Mouse (Mus musculus): ENCODE results near the gene Nat8f4. TPM values are rescaled to one million over a fixed set of nuclear protein-coding genes. Genes with fewer than 3 reads are reported as not detected.

Nat8f4 gene
- polyA plus RNA-seq, 1 experiment = 0.31 TPM

GRCm38 (mm10) chr6:85851062-85851773 lies 53.5 kb downstream of the Nat8f4 start:
- Histone ChIP-seq H3K27me3 (ENCODE audit: control insufficient read depth, insufficient read depth, insufficient read length) (peaks cover 26% of the 10 kb centered on the region), H3K4me3 (no peak overlapping the region), H3K4me2 (ENCODE audit: low read depth) (no peak overlapping the region), H3ac (ENCODE audit: control insufficient read depth, insufficient read length) (no peak overlapping the region), H3K79me2 (ENCODE audit: control insufficient read depth, insufficient read depth) (no peaks in the 10 kb centered on the region), H3K36me3 (ENCODE audit: control insufficient read depth, insufficient read depth) (no peaks in the 10 kb centered on the region)
- TF ChIP-seq MYOD1 (IDR thresholded peaks at IDR 0.05; ENCODE audit: control insufficient read depth in 1 of 3, insufficient read length in 2 of 3, low read depth in 2 of 3) = no peak
- no peak for TF ChIP-seq CEBPB (IDR thresholded peaks at IDR 0.05; ENCODE audit: insufficient read depth, poor library complexity, severe bottlenecking)
- no peak for TF ChIP-seq SRF (IDR thresholded peaks at IDR 0.05; ENCODE audit: control insufficient read depth, insufficient read length, low read depth)
- no peak for TF ChIP-seq TCF3 (IDR thresholded peaks at IDR 0.05; ENCODE audit: insufficient read length, low read depth)
- no peak for TF ChIP-seq MAX (IDR thresholded peaks at IDR 0.05; ENCODE audit: low read depth)
- TF ChIP-seq TCF12 (IDR thresholded peaks at IDR 0.05; ENCODE audit: insufficient read depth, poor library complexity, severe bottlenecking) = no peak
- no peak for TF ChIP-seq REST (IDR thresholded peaks at IDR 0.05; ENCODE audit: insufficient read depth, insufficient read length)
- TF ChIP-seq POLR2A (IDR thresholded peaks at IDR 0.05; ENCODE audit: insufficient read length, low read depth) = no peak

GRCm38 (mm10) chr6:85849240-85849639 lies 55.4 kb downstream of the Nat8f4 start:
- TF ChIP-seq POLR2A (IDR thresholded peaks at IDR 0.05; ENCODE audit: insufficient read length, low read depth) = no peak
- TF ChIP-seq E2F4 (IDR thresholded peaks at IDR 0.05; ENCODE audit: insufficient read depth) = no peak
- no peak for TF ChIP-seq SRF (IDR thresholded peaks at IDR 0.05; ENCODE audit: control insufficient read depth, insufficient read length, low read depth)
- TF ChIP-seq TCF12 (IDR thresholded peaks at IDR 0.05; ENCODE audit: insufficient read depth, poor library complexity, severe bottlenecking) = no peak
- no peak for TF ChIP-seq MAX (IDR thresholded peaks at IDR 0.05; ENCODE audit: low read depth)
- no peak for TF ChIP-seq MYOG (IDR thresholded peaks at IDR 0.05; ENCODE audit: control insufficient read depth in 1 of 3, insufficient read depth in 1 of 3, insufficient read length in 2 of 3, low read depth in 2 of 3)
- no peak for TF ChIP-seq USF1 (IDR thresholded peaks at IDR 0.05; ENCODE audit: low read depth)
- no peak for TF ChIP-seq MYOD1 (IDR thresholded peaks at IDR 0.05; ENCODE audit: control insufficient read depth in 1 of 3, insufficient read length in 2 of 3, low read depth in 2 of 3)
- TF ChIP-seq CEBPB (IDR thresholded peaks at IDR 0.05; ENCODE audit: insufficient read depth, poor library complexity, severe bottlenecking) = no peak
- no peak for TF ChIP-seq TCF3 (IDR thresholded peaks at IDR 0.05; ENCODE audit: insufficient read length, low read depth)
- no peak for TF ChIP-seq REST (IDR thresholded peaks at IDR 0.05; ENCODE audit: insufficient read depth, insufficient read length)
- no peak for TF ChIP-seq POLR2AphosphoS2 (IDR thresholded peaks at IDR 0.05; ENCODE audit: insufficient read length, low read depth)
- Histone ChIP-seq H3K36me3 (ENCODE audit: control insufficient read depth, insufficient read depth) (no peaks in the 10 kb centered on the region), H3ac (ENCODE audit: control insufficient read depth, insufficient read length) (no peak overlapping the region), H3K4me3 (no peak overlapping the region), H3K79me2 (ENCODE audit: control insufficient read depth, insufficient read depth) (no peaks in the 10 kb centered on the region), H3K27me3 (ENCODE audit: control insufficient read depth, insufficient read depth, insufficient read length) (peaks cover 26% of the 10 kb centered on the region), H3K4me2 (ENCODE audit: low read depth) (no peak overlapping the region)

Other genes with a start within 250 kb of the Nat8f4 start
- gene Nat8f7, start 191.7 kb downstream of the Nat8f4 start, polyA plus RNA-seq (2012; fragmentation: generic; extraction: Trizol) = not detected
- gene Nat8f3, start 139.1 kb downstream of the Nat8f4 start, polyA plus RNA-seq (2012; fragmentation: generic; extraction: Trizol) = not detected
- gene Nat8f6, start 83.9 kb downstream of the Nat8f4 start, polyA plus RNA-seq (2012; fragmentation: generic; extraction: Trizol) = not detected
- gene Nat8f5, start 83.9 kb downstream of the Nat8f4 start, polyA plus RNA-seq (2012; fragmentation: generic; extraction: Trizol) = not detected
- not detected for gene Nat8, start 72.8 kb downstream of the Nat8f4 start, polyA plus RNA-seq (2012; fragmentation: generic; extraction: Trizol)
- not detected for gene Nat8f2, start 35.7 kb downstream of the Nat8f4 start, polyA plus RNA-seq (2012; fragmentation: generic; extraction: Trizol)
- 19.8 TPM for gene Tprkb, start 7.0 kb upstream of the Nat8f4 start, polyA plus RNA-seq (2012; fragmentation: generic; extraction: Trizol)
- gene Nat8f1, start 10.8 kb upstream of the Nat8f4 start, polyA plus RNA-seq (2012; fragmentation: generic; extraction: Trizol) = 3.8 TPM
- gene Dusp11, start 56.8 kb upstream of the Nat8f4 start, polyA plus RNA-seq (2012; fragmentation: generic; extraction: Trizol) = 20.8 TPM
- not detected for gene Figla, start 111.3 kb upstream of the Nat8f4 start, polyA plus RNA-seq (2012; fragmentation: generic; extraction: Trizol)
- 3.6 TPM for gene Add2, start 123.8 kb upstream of the Nat8f4 start, polyA plus RNA-seq (2012; fragmentation: generic; extraction: Trizol)

All from myocyte (in vitro differentiated cells).